Mouse (Mus musculus): ENCODE data around the gene Vmn1r148.
"Not testable (repeated sequence)": the region's sequence is repeated elsewhere in the genome, so short reads cannot be mapped to it uniquely, and the experiment has no call there.

Vmn1r148 gene

DNA sequence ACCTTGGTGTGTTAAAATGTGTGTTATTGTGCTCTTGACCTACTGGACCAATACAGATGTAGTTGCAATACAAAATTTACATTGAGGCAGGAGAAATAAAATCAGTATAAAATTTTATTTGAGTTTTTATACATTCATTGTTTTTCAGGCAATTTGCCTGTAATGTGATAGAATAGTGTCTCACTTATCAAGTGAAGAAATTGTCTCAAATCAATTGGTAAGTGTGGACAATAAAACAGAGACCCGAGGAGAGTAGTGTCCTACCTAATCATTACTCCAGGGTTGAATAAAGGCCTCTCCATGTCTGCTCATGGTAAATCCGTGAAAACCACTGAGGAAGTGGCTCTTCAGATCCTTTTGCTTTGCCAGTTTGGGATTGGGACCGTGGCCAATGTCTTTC, at the start of gene Vmn1r148:
TSS of gene Vmn1r148 (plus strand) at position 301 of the 400 bp plus-strand sequence.
- not testable (repeated sequence) for DNase-seq

- not testable (repeated sequence) for DNase-seq
These were observed 42.4 kb upstream of the Vmn1r148 start, which contains the start of gene Gm8660 for GRCm38 (mm10) chr7:22370939-22371338. TSS of gene Gm8660 (minus strand) at chr7:22371039.

- DNase-seq = not testable (repeated sequence)
These were observed 24.7 kb downstream of the Vmn1r148 start, which contains the start of gene Vmn1r149 for GRCm38 (mm10) chr7:22438129-22438528. TSS of gene Vmn1r149 (minus strand) at chr7:22438229.

DNA sequence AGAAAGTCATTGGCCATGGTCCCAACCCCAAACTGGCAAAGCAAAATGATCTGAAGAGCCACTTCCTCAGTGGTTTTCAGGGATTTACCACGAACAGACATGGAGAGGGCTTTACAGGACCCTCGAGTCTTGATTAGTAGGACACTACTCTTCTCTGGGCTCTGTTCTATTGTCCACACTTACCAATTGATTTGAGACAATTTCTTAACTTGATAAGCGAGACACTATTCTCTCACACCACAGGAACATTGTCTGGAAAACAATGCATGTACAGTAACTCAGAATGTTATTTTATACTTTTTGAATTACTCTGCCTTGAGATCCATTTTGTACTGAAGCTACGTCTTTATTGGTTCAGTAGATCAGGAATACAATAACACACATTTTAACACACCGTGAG, 50.6 kb downstream of the Vmn1r148 start, which contains the start of gene Gm10665:
TSS of gene Gm10665 (minus strand) at position 101 of the 400 bp plus-strand sequence.
- not testable (repeated sequence) for DNase-seq

Measured in lung, postnatal 14 days (tissue).